Mouse (Mus musculus) layer of hippocampus, adult 2 months (tissue): ENCODE measurements at regions not wholly inside any gene's neighbourhood (a gene's known extent, or its start where the extent isn't known, plus 50 kb on each side); places are given as distances from the start of the nearest gene placed in this dataset.

Source experiments
- DNase-seq, 2 experiments: peaks; one replicate each; pipeline ENCODE4 v3.0.0; 2022; ENCODE audit warnings: low spot score in 2 of 2
- H3K27ac ChIP-seq: fragments of 200-600 bp; 2 replicates; pipeline ENCODE4 v1.8.1; 2022
- H3K4me3 ChIP-seq: fragments of 200-600 bp; 2 replicates; pipeline ENCODE4 v1.8.1; 2022; ENCODE audit warnings: mild to moderate bottlenecking
- CTCF ChIP-seq: fragments of 200-600 bp; conservative IDR thresholded peaks from 2 replicates; pipeline ENCODE4 v1.8.1; 2022; ENCODE audit warnings: antibody characterized with exemption, mild to moderate bottlenecking, moderate library complexity

DNA sequence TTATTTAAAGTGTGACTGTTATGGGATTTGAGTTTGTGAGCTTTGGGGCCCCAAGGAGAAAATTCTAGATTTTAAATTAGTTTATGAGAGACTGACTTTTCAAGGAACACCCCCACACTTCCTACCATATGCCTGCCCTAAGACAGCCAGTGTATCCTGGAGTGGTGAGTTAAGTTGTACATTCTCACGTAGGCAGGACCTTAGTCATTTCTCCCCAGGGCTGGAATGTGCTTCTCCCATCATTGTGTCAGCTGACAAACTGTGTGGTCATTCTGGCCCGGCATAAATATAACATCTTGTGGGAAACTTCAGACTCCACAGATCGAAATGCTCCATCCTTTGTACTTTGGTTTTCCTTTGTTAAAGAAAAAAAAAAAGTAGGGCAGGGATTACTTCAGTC, 73.1 kb upstream of the Tfpi start:
- no peak overlapping the region for H3K27ac ChIP-seq
- no peak for DNase-seq
- no peak for TF ChIP-seq CTCF
- H3K4me3 ChIP-seq, result no peak overlapping the region

- DNase-seq, result no peak
- Histone ChIP-seq H3K27ac (no peak overlapping the region), H3K4me3 (no peak overlapping the region)
- TF ChIP-seq CTCF, result no peak
These were observed 72.0 kb upstream of the Tfpi start for GRCm38 (mm10) chr2:84548625-84549024.

GRCm38 (mm10) chr2:84545676-84546075, 69.1 kb upstream of the Tfpi start:
- no peak for DNase-seq

DNA sequence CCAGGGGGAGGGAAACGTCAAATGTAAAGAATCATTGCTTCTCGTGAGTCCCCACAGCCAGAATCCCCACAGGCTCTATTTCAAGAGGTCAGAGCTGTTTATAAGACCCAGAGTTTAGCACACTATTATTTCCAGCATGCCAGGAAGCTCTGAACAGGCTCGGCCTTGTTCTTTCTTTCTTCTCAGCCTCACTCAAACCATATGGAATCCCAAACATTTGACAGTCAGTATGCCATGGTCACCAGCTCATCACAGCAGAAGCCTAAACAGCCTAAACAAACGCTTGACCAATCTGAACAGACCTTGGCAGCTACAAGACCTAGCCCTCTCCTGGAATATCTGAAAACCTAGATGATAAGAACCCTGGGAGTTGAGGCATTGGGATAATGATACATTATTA, 68.2 kb upstream of the Tfpi start:
- Histone ChIP-seq H3K27ac (no peak overlapping the region), H3K4me3 (no peak overlapping the region)
- no peak for TF ChIP-seq CTCF
- no peak for DNase-seq

More at GRCm38 (mm10) chr2:84545676-84546075, 69.1 kb upstream of the Tfpi start:
- H3K27ac ChIP-seq, result no peak overlapping the region
- H3K4me3 ChIP-seq, result no peak overlapping the region
- no peak for TF ChIP-seq CTCF

DNA sequence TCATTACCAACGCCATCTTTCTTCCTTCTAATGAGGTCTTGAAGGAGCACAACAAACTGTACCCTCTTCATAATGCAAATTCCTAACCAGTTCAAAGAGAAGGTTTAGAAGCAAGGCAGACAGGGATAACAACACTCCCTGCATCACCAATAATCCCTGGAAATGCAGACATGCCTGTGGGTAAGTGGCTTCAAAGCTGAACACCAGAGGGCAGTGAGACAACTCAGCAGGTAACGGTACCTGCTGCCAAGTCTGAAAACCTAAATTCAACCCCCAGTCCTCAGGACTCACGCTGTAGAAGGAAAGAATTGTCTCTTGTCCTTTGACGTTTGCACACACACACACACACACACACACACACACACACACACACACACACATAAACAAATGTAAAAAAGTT, 67.6 kb upstream of the Tfpi start:
- no peak for DNase-seq
- H3K27ac ChIP-seq, result no peak overlapping the region
- no peak for TF ChIP-seq CTCF
- no peak overlapping the region for H3K4me3 ChIP-seq

DNA sequence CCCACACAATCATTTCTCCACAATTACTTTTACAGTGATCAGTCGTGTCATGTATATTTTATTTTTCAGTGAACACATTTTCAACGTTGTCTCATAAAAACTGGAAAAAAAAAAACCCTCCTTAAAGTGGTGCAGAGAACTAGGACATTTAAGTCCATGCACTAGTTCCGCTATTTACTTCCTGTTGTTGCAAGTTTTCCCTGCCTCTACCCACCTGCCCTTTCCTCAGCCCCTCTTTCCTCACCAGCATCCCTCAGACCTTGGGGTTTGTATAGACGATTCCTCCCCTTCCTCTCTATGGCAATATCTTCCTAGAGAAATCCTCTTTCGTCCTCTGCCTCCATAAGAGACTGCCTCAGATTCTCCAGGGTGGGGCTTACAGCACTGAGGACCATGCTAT, 64.9 kb upstream of the Tfpi start:
- H3K4me3 ChIP-seq, result no peak overlapping the region
- TF ChIP-seq CTCF, result no peak
- no peak for DNase-seq
- no peak overlapping the region for H3K27ac ChIP-seq

DNA sequence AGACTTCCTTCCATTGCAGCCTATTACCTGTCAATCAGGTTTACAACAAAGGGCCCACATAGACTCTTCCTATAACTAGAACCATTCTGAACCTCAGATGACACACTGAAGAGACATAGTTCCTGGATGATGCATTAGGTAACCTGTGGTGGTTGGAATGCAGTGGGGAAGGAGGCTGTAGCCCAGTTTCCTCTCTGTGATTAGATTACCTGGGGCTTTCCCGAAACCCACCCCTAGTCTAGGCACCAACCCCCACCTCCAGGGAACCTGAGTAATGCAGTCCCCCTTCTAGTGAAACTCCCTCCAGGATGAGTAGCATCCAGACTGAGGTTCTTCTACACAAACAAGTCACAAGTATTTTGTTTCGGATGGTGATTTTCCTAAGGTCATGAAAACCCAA, 62.5 kb upstream of the Tfpi start:
- Histone ChIP-seq H3K4me3 (no peak overlapping the region), H3K27ac (no peak overlapping the region)
- DNase-seq, result no peak
- no peak for TF ChIP-seq CTCF

DNA sequence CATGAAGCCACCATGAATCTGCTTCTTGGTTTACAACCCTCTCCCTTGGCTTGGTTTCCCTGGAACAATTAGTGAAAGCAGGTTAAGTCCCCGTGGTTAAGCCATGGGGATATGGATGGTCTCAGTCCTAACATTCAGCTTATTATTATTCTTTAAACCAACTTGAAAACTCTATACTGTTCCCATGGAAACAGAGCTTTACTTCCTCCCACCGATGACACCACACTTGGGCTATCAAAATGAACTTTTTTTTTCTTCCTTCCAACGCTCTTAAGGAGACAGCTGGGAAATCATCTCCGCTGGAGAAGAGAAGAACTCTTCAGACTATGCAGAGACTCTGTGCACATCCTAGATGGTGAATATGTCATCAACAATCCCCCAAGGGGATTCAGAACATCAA, 61.4 kb upstream of the Tfpi start:
- Histone ChIP-seq H3K4me3 (no peak overlapping the region), H3K27ac (no peak overlapping the region)
- no peak for DNase-seq
- TF ChIP-seq CTCF, result no peak

DNA sequence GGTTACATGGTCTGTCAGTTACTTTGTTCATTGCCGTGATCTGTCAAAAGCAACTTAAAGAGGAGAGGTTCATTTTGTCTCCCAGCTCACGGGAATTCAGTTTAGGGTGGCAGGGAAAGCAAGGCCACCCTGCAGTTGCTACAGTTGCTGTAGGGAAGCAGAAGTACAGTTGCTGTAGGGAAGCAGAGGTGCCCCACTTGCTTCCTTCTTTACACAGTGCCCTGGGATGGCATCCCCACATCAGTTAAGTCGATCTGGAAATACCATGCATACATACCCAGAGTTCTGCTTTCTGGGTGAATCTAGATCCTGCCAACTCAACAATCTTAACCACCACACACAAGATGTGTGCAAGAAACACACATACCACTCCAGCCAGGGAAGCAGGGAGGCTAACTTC, 54.6 kb upstream of the Tfpi start:
- no peak for TF ChIP-seq CTCF
- H3K27ac ChIP-seq, result no peak overlapping the region
- no peak for DNase-seq
- H3K4me3 ChIP-seq, result no peak overlapping the region

DNA sequence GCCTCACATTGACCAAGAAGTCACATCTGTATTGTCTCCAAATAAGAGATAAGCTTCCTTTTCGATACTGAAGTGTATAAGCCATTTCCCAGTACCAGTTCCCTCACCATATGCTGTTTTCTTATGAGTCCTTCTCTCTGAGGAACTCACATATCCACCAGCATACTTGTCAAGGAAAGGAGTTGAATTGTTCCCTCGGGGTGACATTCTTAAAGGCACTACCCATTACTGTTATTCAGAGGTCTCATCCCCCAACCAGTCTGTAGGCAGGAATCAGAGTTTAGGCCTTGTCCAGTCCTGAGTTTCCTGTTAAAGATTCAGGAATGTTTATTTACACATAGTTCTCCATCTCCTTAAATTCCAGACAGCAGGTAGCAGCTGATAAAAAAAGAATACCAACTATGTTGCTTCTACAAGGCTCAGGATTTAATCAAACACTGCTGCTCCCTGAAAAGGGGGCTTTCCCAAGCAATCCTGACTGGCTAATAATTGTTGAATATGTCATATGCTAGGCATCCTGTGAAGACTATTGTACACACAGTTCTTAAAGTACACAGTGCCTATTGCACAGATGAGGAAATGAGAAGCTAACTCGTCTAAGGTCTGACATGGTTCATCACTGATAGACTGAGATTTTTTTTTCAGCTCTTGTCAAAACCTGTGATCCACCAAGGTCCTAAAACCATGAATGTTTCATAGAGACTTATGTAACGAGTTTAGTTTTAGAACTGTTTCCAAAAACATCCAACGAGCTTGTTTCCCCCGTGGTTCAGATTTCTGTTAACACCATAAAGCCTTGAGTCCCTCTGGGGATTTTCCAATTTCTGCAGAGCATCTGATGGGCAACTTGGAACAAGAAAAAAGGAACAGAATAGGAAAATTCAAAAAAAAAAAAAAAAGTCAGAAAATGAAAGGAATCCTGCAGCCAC, 52.5 kb upstream of the Tfpi start:
- TF ChIP-seq CTCF, result no peak
- DNase-seq, result no peak
- Histone ChIP-seq H3K27ac (peak overlapping the region; percentile 20; the same call in 1 of the 2 replicates), H3K4me3 (no peak overlapping the region)
